Mouse (Mus musculus): ENCODE measurements at regions not wholly inside any gene's neighbourhood (a gene's known extent, or its start where the extent isn't known, plus 50 kb on each side); places are given as distances from the start of the nearest gene placed in this dataset.

DNA sequence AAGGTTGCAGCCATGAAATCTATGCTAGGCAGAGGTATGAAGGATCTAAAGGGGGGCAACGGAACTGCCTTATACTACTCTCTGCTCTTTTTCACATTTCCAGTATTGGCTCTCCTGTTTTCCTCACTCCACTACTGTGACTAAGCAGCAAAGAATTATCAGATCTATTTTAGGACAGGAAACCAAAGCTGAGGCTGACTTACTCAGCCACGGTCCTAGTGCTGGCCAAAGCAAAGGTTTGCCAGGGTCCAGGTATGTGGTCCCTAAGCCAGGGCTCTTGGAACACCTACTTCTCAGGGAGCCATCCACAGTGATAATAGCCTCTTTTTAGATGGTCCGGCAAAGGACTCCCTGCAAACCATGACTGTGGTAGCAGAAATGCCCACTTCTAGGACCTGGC is 195.6 kb upstream of the Gm21798 start:
- DNase-seq = no peak

DNA sequence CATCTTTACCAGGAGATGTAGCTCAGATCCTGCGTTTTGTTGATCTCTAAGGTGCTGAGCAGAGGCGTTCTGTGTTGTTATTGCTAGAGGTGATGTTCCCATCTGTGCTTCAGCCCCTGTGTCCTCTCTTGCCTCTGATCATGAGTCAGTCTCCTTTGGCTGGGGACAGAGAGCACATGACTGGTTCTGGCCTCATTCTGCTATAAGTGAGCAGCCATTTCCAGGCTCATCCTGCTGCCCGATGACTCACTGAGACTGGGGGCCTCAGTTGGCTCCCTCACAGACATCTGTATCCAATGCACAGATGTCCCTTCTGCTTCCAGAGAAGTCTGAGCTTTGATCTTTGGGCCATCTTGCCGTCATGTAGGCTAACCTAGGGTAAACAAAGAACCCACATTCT is 194.9 kb upstream of the Gm21798 start:
- DNase-seq = peak; percentile 7

GRCm38 (mm10) chr15:64626359-64626758 is 191.1 kb upstream of the Gm21798 start:
- DNase-seq = no peak

DNA sequence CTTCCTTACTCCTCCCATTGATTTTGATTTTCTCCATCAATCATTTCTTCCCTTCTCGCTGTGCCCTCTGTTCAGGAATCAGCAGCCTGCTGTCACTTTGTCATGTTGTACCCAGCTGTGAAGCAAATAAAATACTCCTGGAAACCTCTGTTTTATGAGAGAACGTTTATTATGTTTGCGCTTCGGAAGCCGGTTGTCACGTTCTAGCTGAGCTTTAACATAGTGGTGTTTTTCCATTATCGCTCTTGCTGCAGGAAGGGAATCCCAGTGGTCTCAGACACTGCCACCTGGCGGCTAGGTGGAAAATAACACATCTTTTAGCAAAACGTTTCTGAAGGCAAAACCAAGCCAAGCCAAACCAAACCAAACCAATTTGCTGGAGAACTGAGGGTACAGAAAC is 190.2 kb upstream of the Gm21798 start:
- DNase-seq = peak; percentile 39

Measured in adrenal gland, adult 8-10 months (tissue).